ENCODE assay signal across 9 mouse cellular contexts in the genomic region with DNA sequence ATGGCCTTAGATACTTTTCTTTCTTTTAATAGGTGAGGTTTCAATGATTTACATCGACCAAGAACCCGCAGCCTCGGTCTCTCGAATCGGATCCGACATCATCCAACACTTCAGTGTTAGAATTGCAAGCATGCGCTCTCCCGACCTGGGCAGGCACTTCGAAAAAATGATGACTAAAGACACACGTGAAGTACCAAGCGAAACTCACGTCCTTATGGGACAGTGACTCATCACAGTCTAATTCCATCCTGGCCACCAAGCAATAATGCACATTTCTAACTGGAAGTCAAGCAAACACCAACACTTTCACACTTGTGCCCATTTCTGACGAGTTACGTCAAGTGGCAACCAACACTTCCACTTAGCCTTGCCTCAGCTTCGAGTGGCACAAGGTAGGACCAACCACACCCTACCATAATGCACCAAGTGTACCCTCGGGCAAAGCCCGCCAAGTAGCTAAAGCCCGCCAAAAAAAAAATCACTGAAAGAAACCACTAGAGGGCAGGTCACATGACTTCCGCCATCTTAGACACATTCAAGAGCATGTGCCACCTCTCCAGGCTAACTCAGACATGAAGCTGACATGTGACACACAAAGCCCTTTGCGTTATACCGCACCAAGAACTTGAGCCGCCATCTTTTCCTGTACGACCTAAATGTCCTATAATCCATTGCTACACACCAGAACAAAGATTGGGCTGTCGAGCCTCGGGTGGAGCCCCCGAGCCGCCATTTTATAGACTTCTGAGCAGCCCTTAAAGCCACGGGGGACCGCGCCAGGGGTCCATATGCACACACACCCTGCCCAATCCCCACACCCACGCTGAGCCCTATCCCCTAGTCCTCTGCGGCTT. TPM values are rescaled to one million over a fixed set of nuclear protein-coding genes. Genes with fewer than 3 reads are reported as not detected.
DNase-seq lines count a peak whose midpoint lies in the region; ATAC-seq lines count a peak whose summit lies in the region.
"Had no signal": no experiment of that assay in that cellular context is flagged by ENCODE, and none has a peak within 500 bp of the region (broad histone marks: within the 10 kb centered on the region; RNA-seq: fewer than 3 reads in every experiment).

No protein-coding gene starts in this region.

- no peaks in the 10 kb centered on the region for H3K36me3 ChIP-seq in forebrain, embryonic 10.5 days (replicated peaks)
- H3K36me3 ChIP-seq in hindbrain, embryonic 14.5 days (replicated peaks; ENCODE audit: control insufficient read depth, insufficient read depth) = no peaks in the 10 kb centered on the region
- H3K36me3 ChIP-seq in liver, embryonic 16.5 days (ENCODE audit: control insufficient read depth, insufficient read depth) = no peaks in the 10 kb centered on the region

- H3K27me3 ChIP-seq in forebrain, embryonic 10.5 days (ENCODE audit: poor library complexity, severe bottlenecking) = no peaks in the 10 kb centered on the region
- H3K27me3 ChIP-seq in hindbrain, embryonic 14.5 days (ENCODE audit: control insufficient read depth, insufficient read depth, low read length) = no peaks in the 10 kb centered on the region
- H3K27me3 ChIP-seq in liver, embryonic 16.5 days (ENCODE audit: control insufficient read depth, insufficient read depth, low read depth, low read length) = no peaks in the 10 kb centered on the region

- H3K9ac ChIP-seq in hindbrain, embryonic 14.5 days = peak overlapping the region; percentile 57
- peak overlapping the region; percentile 58 for H3K9ac ChIP-seq in liver, embryonic 16.5 days (ENCODE audit: low read depth, low read length)

- H3K27ac ChIP-seq in forebrain, embryonic 10.5 days = peak overlapping the region; percentile 83
- H3K27ac ChIP-seq in hindbrain, embryonic 14.5 days = peak overlapping the region; percentile 80
- H3K27ac ChIP-seq in liver, embryonic 16.5 days (ENCODE audit: low read length) = peak overlapping the region; percentile 57

- 0 out of 2 replicates have a peak, but pooled peaks cover 8% of the 10 kb centered on the region for H3K9me3 ChIP-seq in forebrain, embryonic 10.5 days
- no peaks in the 10 kb centered on the region for H3K9me3 ChIP-seq in hindbrain, embryonic 14.5 days (ENCODE audit: control insufficient read depth, low read length)
- H3K9me3 ChIP-seq in liver, embryonic 16.5 days (replicated peaks; ENCODE audit: control insufficient read depth, low read length) = no peaks in the 10 kb centered on the region

- H3K4me3 ChIP-seq in forebrain, embryonic 10.5 days = peak overlapping the region; percentile 49
- peak overlapping the region; percentile 40 for H3K4me3 ChIP-seq in hindbrain, embryonic 14.5 days (replicated peaks; ENCODE audit: low read length)
- peak overlapping the region; percentile 66 for H3K4me3 ChIP-seq in liver, embryonic 16.5 days (ENCODE audit: low read depth, low read length)

- WGBS in forebrain, embryonic 10.5 days = 76% methylated on average over 32 of the region's 32 CpGs
- 79% methylated on average over 32 of the region's 32 CpGs for WGBS in hindbrain, embryonic 14.5 days
- WGBS in liver, embryonic 16.5 days (ENCODE audit: insufficient replicate concordance) = 53% methylated on average over 32 of the region's 32 CpGs

- peak; percentile 85 for ATAC-seq in hindbrain, embryonic 14.5 days (ENCODE audit: low FRiP score)
- ATAC-seq in liver, embryonic 16.5 days (ENCODE audit: low read depth) = peak; percentile 58
- ATAC-seq in activated CD4-positive, CD25-positive, alpha-beta regulatory T cell, adult 4 months = no peak

- H3K4me2 ChIP-seq in hindbrain, embryonic 14.5 days (replicated peaks) = peak overlapping the region; percentile 49
- H3K4me2 ChIP-seq in liver, embryonic 16.5 days (ENCODE audit: low read depth, low read length) = peak overlapping the region; percentile 33

- peak; percentile 70 for DNase-seq in kidney, adult 18-20 months
- no peak for DNase-seq in kidney, postnatal 14 days
- DNase-seq in R1 (ENCODE audit: low read depth, low spot score) = peak; percentile 89
- DNase-seq in forebrain, embryonic 10.5 days (ENCODE audit: extremely low spot score, low spot score) = no peak
- DNase-seq in hindbrain, embryonic 14.5 days (ENCODE audit: low spot score) = no peak
- DNase-seq in retina, embryonic 14.5 days (ENCODE audit: low spot score) = peak; percentile 68

- no peaks in the 10 kb centered on the region for H3K4me1 ChIP-seq in forebrain, embryonic 10.5 days
- H3K4me1 ChIP-seq in hindbrain, embryonic 14.5 days (replicated peaks; ENCODE audit: control insufficient read depth, insufficient read depth, low read length) = no peaks in the 10 kb centered on the region
- peaks cover 2% of the 10 kb centered on the region; the same call in 1 of the 2 replicates for H3K4me1 ChIP-seq in liver, embryonic 16.5 days (ENCODE audit: control insufficient read depth, low read depth, low read length)

RNA-seq across cellular contexts. Expression of a gene that starts 59.7 kb away (rescaled TPM):
- polyA plus RNA-seq in forebrain, embryonic 10.5 days (2016; fragmentation: Nextera tagmentation; extraction: Ambion mirVana) = not detected in 2 replicates
- not detected in 2 replicates for polyA plus RNA-seq in hindbrain, embryonic 14.5 days (2014; fragmentation: Nextera tagmentation; extraction: Ambion mirVana)
- polyA plus RNA-seq in liver, embryonic 16.5 days (2015; fragmentation: Nextera tagmentation; extraction: Ambion mirVana) = not detected in 2 replicates
- not detected for polyA plus RNA-seq in activated CD4-positive, CD25-positive, alpha-beta regulatory T cell, adult 4 months (2017; shearing (Covaris generic))
- polyA plus RNA-seq: liver, adult 2 months had no signal

Comparison
In these comparisons a context has a peak if more than half of its experiments do, and no peak if none do; other contexts are left out.
1. DNase-seq: peak in kidney, adult 18-20 months (single experiment), R1 (single experiment) and retina, embryonic 14.5 days (single experiment); none in kidney, postnatal 14 days (single experiment), forebrain, embryonic 10.5 days (single experiment) and hindbrain, embryonic 14.5 days (single experiment).
2. Peak in every context shown above with its lines, with median percentiles within 50 percentile points of each other: H3K27ac ChIP-seq and H3K4me3 ChIP-seq.